Mouse (Mus musculus) gastrocnemius, adult 2 months (tissue): ENCODE measurements around the gene Hivep2. TPM values are rescaled to one million over a fixed set of nuclear protein-coding genes. Genes with fewer than 3 reads are reported as not detected.
A peak's percentile ranks its signal among the peaks of the same experiment; 100 is the strongest.

Source experiments
- DNase-seq: peaks from one replicate; pipeline ENCODE4 v3.0.0; 2022
- H3K27ac ChIP-seq: fragments of 200-600 bp; 2 replicates; pipeline ENCODE4 v1.8.1; 2022; ENCODE audit warnings: mild to moderate bottlenecking
- H3K4me3 ChIP-seq: fragments of 200-600 bp; 2 replicates; pipeline ENCODE4 v1.8.1; 2022; ENCODE audit warnings: mild to moderate bottlenecking, moderate library complexity
- CTCF ChIP-seq: fragments of 200-600 bp; IDR thresholded peaks from 2 replicates; pipeline ENCODE4 v1.8.1; 2022; ENCODE audit warnings: antibody characterized with exemption, mild to moderate bottlenecking, moderate library complexity
- intact Hi-C: fragments of 180-260 bp; cut with DNase I; formaldehyde crosslinking; loops from one replicate; pipeline ENCODE4 v1.15.1; 2025
- total RNA-seq, 2 experiments: library from RNA; stranded (reverse); gene quantifications; 2 replicates each; pipeline ENCODE4 v1.2.3; 2021

Gene Hivep2
- total RNA-seq, 2 experiments from 2014 or later, result 40.5 to 42.0 TPM

GRCm38 (mm10) chr10:14058742-14059141 is 92.9 kb downstream of the Hivep2 start:
- Histone ChIP-seq H3K27ac (peak overlapping the region; percentile 24), H3K4me3 (no peak overlapping the region)
- intact Hi-C loops, result no loop called here
- no peak for DNase-seq
- TF ChIP-seq CTCF, result no peak

DNA sequence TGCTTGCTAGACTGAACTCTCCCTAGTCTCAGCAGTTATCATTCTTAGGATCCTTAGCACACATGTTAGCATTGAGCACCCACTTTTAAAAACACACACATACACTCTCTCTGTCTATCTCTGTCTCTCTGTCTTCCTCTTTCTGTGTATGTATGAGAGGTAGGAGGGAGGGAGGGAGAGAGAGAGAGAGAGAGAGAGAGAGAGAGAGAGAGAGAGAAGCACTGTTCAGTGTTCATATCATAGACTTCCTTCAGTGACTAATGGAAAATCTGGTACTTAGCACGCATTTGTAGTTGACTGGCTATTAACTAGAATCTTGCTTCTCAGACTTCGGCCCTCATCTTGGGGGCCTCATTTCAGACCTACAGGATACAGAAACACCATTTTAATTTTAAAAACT is 93.7 kb downstream of the Hivep2 start:
- intact Hi-C loops, result no loop called here
- H3K27ac ChIP-seq, result peak overlapping the region; percentile 24
- DNase-seq, result no peak
- no peak overlapping the region for H3K4me3 ChIP-seq
- TF ChIP-seq CTCF, result no peak

DNA sequence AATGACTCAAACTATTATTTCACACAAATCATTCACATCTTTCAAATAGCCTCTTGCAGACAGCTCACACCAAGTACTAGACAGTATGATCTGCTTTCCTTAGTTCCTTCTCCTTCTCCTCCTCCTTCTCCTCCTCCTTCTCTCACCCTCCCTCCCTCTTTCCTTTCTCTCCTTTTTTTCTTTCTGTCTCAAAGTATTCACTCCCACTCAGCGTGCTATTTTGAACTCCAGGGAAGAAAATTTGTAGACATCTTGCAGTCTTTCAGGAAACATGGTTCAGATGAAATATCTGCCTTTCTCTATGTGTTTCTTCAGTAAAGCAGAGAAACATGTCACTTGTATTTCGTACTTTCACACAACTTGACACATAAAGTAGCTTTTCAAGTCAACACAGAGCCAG is 94.4 kb downstream of the Hivep2 start:
- TF ChIP-seq CTCF, result no peak
- DNase-seq, result no peak
- intact Hi-C loops, result no loop called here
- no peak overlapping the region for H3K4me3 ChIP-seq
- no peak overlapping the region for H3K27ac ChIP-seq

DNA sequence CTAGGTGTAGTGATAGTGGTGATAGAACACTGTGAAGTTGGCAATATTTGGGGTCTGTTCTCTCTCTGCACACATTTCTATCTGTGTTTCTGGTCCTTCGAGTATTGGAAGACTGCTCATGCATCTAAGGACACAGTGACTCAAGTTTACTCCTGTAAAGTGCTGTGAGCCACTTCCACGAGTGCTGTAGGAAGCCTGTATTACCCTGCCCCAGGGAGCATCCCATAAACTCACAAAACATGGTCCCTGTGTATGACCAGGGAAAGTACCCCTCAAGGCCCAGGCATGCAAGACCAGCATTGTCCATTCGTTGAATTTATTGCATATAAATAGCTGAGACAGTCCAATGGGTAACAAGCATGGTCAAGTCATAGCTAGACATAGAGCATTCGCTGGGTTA is 97.4 kb downstream of the Hivep2 start:
- TF ChIP-seq CTCF, result no peak
- Histone ChIP-seq H3K27ac (no peak overlapping the region), H3K4me3 (no peak overlapping the region)
- no peak for DNase-seq
- intact Hi-C loops, result no loop called here

GRCm38 (mm10) chr10:14064759-14065395 is 99.0 kb downstream of the Hivep2 start:
- intact Hi-C loops, result no loop called here
- TF ChIP-seq CTCF, result no peak
- Histone ChIP-seq H3K27ac (no peak overlapping the region), H3K4me3 (no peak overlapping the region)
- DNase-seq, result no peak

GRCm38 (mm10) chr10:14067802-14068201 is 101.9 kb downstream of the Hivep2 start:
- H3K27ac ChIP-seq, result peak overlapping the region; percentile 49; the same call in 1 of the 2 replicates
- intact Hi-C loops, result no loop called here
- H3K4me3 ChIP-seq, result no peak overlapping the region
- no peak for DNase-seq
- TF ChIP-seq CTCF, result no peak

- intact Hi-C loops, result no loop called here
- H3K4me3 ChIP-seq, result no peak overlapping the region
- TF ChIP-seq CTCF, result no peak
- no peak for DNase-seq
- no peak overlapping the region for H3K27ac ChIP-seq
Observed at GRCm38 (mm10) chr10:14070498-14071079, 104.7 kb downstream of the Hivep2 start.

DNA sequence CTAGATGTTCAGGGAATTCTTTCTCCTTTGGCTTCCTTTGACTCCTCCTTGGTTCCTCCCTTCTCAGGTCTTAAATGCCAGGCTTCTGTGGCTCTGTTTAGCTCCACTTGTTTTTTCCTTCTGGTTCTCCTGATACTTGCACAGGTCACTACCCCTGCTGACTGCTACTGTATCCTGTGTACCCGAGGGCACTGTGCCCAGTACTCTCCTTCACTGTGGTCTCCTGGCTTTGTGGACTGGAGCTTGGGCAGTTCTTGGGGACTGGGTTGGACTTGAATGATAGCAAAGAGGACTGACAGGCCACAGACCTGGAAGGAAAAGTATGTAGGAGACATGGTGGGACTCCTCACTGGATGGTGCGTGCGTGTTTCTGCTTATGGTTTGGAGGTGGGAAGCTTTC is 106.6 kb downstream of the Hivep2 start:
- DNase-seq, result no peak
- TF ChIP-seq CTCF, result no peak
- H3K27ac ChIP-seq, result peak overlapping the region; percentile 55
- intact Hi-C loops, result no loop called here
- H3K4me3 ChIP-seq, result no peak overlapping the region

DNA sequence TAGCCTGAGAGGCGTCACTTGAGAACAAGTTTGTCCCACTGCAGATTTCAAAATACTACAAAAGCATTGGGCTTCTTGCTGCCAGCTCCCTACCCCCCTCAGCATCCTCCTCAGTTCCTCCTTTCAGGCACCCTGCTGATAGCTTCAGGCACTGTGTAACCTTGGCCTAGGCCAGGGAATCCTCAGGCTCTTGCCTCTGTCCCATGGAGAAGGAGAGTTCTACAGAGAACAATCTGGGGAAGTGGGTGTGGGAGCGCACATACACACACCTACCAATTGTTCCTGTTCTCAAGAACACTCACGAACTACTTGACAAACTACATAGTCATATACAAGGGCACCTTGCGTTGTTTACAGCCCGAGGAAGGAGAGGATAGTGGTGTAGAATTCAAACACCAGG is 109.9 kb downstream of the Hivep2 start:
- no peak for TF ChIP-seq CTCF

DNA sequence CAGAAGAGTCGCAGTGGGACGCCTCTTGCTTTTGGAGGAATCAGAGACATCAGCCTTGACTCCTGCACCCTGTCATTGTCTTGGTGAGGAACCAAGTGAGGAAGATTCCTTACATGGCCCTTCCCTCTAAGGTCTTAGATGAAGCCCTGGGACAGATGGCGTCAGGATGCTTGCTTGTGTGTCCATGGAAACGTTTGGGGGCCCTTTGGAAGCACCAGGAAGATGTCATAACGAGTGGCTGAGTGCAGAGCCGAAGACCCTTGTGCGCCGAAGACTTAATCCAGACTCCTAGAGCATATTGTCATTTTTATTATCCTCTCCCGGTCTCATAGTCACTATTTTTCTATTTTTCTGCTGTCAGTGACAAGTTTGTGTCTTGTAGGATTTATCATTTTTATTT is 111.0 kb downstream of the Hivep2 start:
- DNase-seq, result no peak
- H3K4me3 ChIP-seq, result no peak overlapping the region
- H3K27ac ChIP-seq, result 0 out of 2 replicates have a peak overlapping the region, but pooled peaks have one; percentile 3
- no peak for TF ChIP-seq CTCF
- intact Hi-C loops, result no loop called here

More for the DNA sequence above, 109.9 kb downstream of the Hivep2 start:
- Histone ChIP-seq H3K4me3 (no peak overlapping the region), H3K27ac (peak overlapping the region; percentile 2; the same call in 1 of the 2 replicates)
- DNase-seq, result no peak
- intact Hi-C loops, result no loop called here

DNA sequence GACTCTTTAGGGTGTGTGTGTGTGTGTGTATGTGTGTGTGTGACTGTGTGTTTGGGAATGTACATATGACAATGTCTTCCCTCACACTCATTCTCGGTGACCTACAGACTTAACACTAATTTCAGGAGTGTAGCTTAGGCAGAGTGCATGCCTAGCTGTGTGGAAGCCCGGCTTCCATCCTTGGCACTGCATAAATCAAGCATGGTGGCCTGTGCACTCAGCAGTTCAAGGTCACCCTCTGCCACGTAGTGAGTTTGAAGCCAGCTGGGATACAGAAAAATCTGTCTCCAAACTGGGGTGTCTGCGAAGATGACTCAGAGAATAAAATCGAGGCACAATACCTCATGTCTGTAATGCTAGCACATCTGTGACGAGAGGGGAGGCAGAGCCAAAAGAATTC is 115.0 kb downstream of the Hivep2 start:
- DNase-seq, result no peak
- Histone ChIP-seq H3K27ac (peak overlapping the region; percentile 31; the same call in 1 of the 2 replicates), H3K4me3 (no peak overlapping the region)
- TF ChIP-seq CTCF, result no peak
- intact Hi-C loops, result no loop called here

- Histone ChIP-seq H3K4me3 (no peak overlapping the region), H3K27ac (no peak overlapping the region)
- no peak for DNase-seq
- no peak for TF ChIP-seq CTCF
- intact Hi-C loops, result no loop called here
Observed at GRCm38 (mm10) chr10:14081824-14082223, 115.9 kb downstream of the Hivep2 start.

DNA sequence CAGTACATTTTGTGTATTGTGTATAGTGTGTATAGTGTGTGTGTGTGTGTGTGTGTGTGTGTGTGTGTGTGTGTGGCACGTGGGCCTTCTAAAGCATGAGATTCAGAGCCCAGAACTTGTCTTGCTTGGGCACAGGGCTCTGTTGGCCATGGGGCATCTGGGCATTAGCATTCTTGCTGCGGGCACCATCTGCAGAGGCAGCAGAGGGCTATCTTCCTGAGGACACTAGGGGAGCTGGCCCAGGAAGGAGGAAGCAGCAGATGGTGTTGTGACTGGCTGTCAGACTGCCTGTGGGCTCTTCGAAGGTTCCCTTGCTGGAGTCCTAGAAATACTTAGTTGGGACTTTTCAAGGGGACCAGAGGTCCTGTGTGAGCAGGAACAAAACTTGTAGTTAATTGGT is 116.4 kb downstream of the Hivep2 start:
- intact Hi-C loops, result no loop called here
- DNase-seq, result no peak
- TF ChIP-seq CTCF, result no peak
- Histone ChIP-seq H3K27ac (no peak overlapping the region), H3K4me3 (no peak overlapping the region)

GRCm38 (mm10) chr10:14085241-14085659 is 119.4 kb downstream of the Hivep2 start:
- intact Hi-C loops, result loop anchor here (5.0 kb wide), 3 partner anchors 33 to 118 kb away; partner anchors contain the start of gene Hivep2
- H3K4me3 ChIP-seq, result peak overlapping the region; percentile 58
- no peak for DNase-seq
- TF ChIP-seq CTCF, result no peak
- peak overlapping the region; percentile 80 for H3K27ac ChIP-seq
